Comparison of ENCODE assay signal across 8 mouse cellular contexts in genomic region chr6:101046755-101047154, GRCm38 (mm10).
DNase-seq lines count a peak whose midpoint lies in the region; ATAC-seq and TF ChIP-seq lines count a peak whose summit lies in the region.

No protein-coding gene starts in this region.

- peak; percentile 56 for DNase-seq in kidney, postnatal 10 days
- DNase-seq in kidney, postnatal 25 days = no peak
- peak; percentile 80 for DNase-seq in brain, embryonic 14.5 days (ENCODE audit: low read depth)
- peak; percentile 13 for DNase-seq in limb, embryonic 14.5 days (ENCODE audit: low spot score)
- DNase-seq in retina, adult 2 months (ENCODE audit: low read depth, low spot score) = peak; percentile 1
- no peak for DNase-seq in frontal cortex, postnatal 25 days (ENCODE audit: low spot score in 2 of 2)
- DNase-seq in natural killer cell, adult 2 months (ENCODE audit: low spot score in 2 of 2) = no peak
- no peak for DNase-seq in left cerebral cortex, postnatal 25 days (ENCODE audit: low spot score in 2 of 2)

- intact Hi-C loops in left cerebral cortex, postnatal 25 days (cut with DNase I) = no loop called here

- H3K9me3 ChIP-seq in limb, embryonic 14.5 days (ENCODE audit: control insufficient read depth, low read length) = no peaks in the 10 kb centered on the region

- peaks cover 8% of the 10 kb centered on the region; the same call in 1 of the 2 replicates for H3K4me1 ChIP-seq in limb, embryonic 14.5 days (ENCODE audit: control insufficient read depth, insufficient read depth, low read length)

- H3K27me3 ChIP-seq in limb, embryonic 14.5 days (ENCODE audit: control insufficient read depth, insufficient read depth, low read length) = no peaks in the 10 kb centered on the region

- no peak for TF ChIP-seq CTCF in brain, embryonic 14.5 days (IDR thresholded peaks at IDR 0.05; ENCODE audit: borderline replicate concordance, extremely low read depth, insufficient read depth, insufficient read length)

- no peaks in the 10 kb centered on the region for H3K36me3 ChIP-seq in limb, embryonic 14.5 days (ENCODE audit: control insufficient read depth, insufficient read depth, low read length)

- H3K27ac ChIP-seq in limb, embryonic 14.5 days (replicated peaks; ENCODE audit: low read depth, low read length) = no peak overlapping the region

- 67% methylated on average over 6 of the region's 6 CpGs for WGBS in limb, embryonic 14.5 days

- no peak overlapping the region for H3K4me2 ChIP-seq in limb, embryonic 14.5 days (replicated peaks; ENCODE audit: low read depth, low read length, severe bottlenecking)

- no peak for TF ChIP-seq POLR2A in brain, embryonic 14.5 days (IDR thresholded peaks at IDR 0.05; ENCODE audit: borderline replicate concordance, extremely low read depth, insufficient read depth, insufficient read length, poor library complexity, severe bottlenecking)
- no peak for TF ChIP-seq POLR2A in limb, embryonic 14.5 days (IDR thresholded peaks at IDR 0.05; ENCODE audit: borderline replicate concordance, extremely low read depth, insufficient read depth, insufficient read length)

- peak; percentile 82; the same call in 1 of the 2 replicates for ATAC-seq in limb, embryonic 14.5 days (ENCODE audit: low FRiP score, low read depth)

- no peak overlapping the region for H3K9ac ChIP-seq in limb, embryonic 14.5 days (ENCODE audit: low read depth, low read length, severe bottlenecking)

- H3K4me3 ChIP-seq in limb, embryonic 14.5 days (replicated peaks; ENCODE audit: low read length) = no peak overlapping the region

Comparison
In these comparisons a context has a peak if more than half of its experiments do, and no peak if none do; other contexts are left out.
1. DNase-seq: peak in kidney, postnatal 10 days (single experiment), brain, embryonic 14.5 days (single experiment), limb, embryonic 14.5 days (single experiment) and retina, adult 2 months (single experiment); none in kidney, postnatal 25 days (0 of 2), frontal cortex, postnatal 25 days (0 of 2), natural killer cell, adult 2 months (0 of 2) and left cerebral cortex, postnatal 25 days (0 of 2).